Mouse (Mus musculus): Measurements from ENCODE around the gene Slc5a5.

GRCm38 (mm10) chr8:70869199-70869571, 23.4 kb downstream of the Slc5a5 start:
- TF ChIP-seq POLR2A (IDR thresholded peaks at IDR 0.05; ENCODE audit: low read depth, low read length), result no peak
- TF ChIP-seq CTCF (conservative IDR thresholded peaks at IDR 0.05; ENCODE audit: insufficient read depth, insufficient read length, low read depth, low read length), result no peak

Data from kidney, adult 2 months (tissue).